Mouse (Mus musculus) C2C12 (cell line): Measurements from ENCODE around the gene Opa1.

Source experiments
- CTCF ChIP-seq: IDR thresholded peaks from one replicate; pipeline ENCODE4 v1.5.1; 2011; ENCODE audit not compliant: control insufficient read depth, insufficient read depth, insufficient read length
- MAX ChIP-seq: IDR thresholded peaks from one replicate; pipeline ENCODE4 v1.6.1; 2011; ENCODE audit warnings: mild to moderate bottlenecking, control low read depth
- MYOD1 ChIP-seq: IDR thresholded peaks from one replicate; pipeline ENCODE4 v1.6.1; 2011; ENCODE audit warnings: low read depth; ENCODE audit not compliant: control insufficient read depth, insufficient read length
- MYOG ChIP-seq: IDR thresholded peaks from one replicate; pipeline ENCODE4 v1.6.1; 2011; ENCODE audit not compliant: control insufficient read depth, insufficient read length; ENCODE audit errors: extremely low read depth

- TF ChIP-seq CTCF, result no peak
- TF ChIP-seq MYOD1, result no peak
- no peak for TF ChIP-seq MYOG
- TF ChIP-seq MAX, result no peak
These were observed 63.2 kb downstream of the Opa1 start for GRCm38 (mm10) chr16:29642376-29642775.
